In the genomic region with DNA sequence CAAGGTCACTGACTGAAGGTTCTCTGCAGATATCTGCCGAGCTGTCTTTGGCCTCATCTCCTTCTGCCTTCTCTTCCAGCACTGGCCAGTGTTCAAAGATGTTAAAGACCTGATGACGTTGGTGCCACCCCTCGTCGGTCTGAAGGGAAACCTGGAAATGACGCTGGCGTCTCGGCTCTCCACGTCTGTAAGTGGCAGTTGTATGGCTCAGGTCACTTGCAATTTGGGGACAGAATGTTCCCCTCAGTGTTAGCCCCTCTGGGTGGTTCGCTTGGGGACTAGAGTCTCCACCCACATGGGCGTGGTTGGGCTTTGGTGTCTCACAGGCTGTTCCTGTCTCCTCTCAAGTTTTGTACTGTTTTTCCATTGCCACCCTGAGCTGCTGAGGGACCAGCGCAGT, we compare ENCODE assay signal across 9 mouse cellular contexts. TPM values are rescaled to one million over a fixed set of nuclear protein-coding genes. Genes with fewer than 3 reads are reported as not detected.
DNase-seq lines count a peak whose midpoint lies in the region; ATAC-seq lines count a peak whose summit lies in the region.
"Had no signal": no experiment of that assay in that cellular context is flagged by ENCODE, and none has a peak within 500 bp of the region (broad histone marks: within the 10 kb centered on the region; RNA-seq: fewer than 3 reads in every experiment).

No protein-coding gene starts in this region.

- no peaks in the 10 kb centered on the region for H3K9me3 ChIP-seq in midbrain, embryonic 10.5 days (replicated peaks)
- no peaks in the 10 kb centered on the region for H3K9me3 ChIP-seq in midbrain, embryonic 11.5 days (ENCODE audit: control insufficient read depth, low read length)
- H3K9me3 ChIP-seq in hindbrain, embryonic 13.5 days = no peaks in the 10 kb centered on the region

- no peak overlapping the region for H3K9ac ChIP-seq in midbrain, embryonic 11.5 days (ENCODE audit: low read length)
- no peak overlapping the region for H3K9ac ChIP-seq in hindbrain, embryonic 13.5 days

- H3K27ac ChIP-seq in midbrain, embryonic 10.5 days (replicated peaks) = peak overlapping the region; percentile 52; the same call in 1 of the 2 replicates
- H3K27ac ChIP-seq in midbrain, embryonic 11.5 days (ENCODE audit: low read depth, low read length) = no peak overlapping the region
- H3K27ac ChIP-seq in hindbrain, embryonic 13.5 days = no peak overlapping the region
- H3K27ac ChIP-seq: layer of hippocampus, adult 2 months had no signal

- peaks cover 30% of the 10 kb centered on the region for H3K4me1 ChIP-seq in midbrain, embryonic 10.5 days
- peaks cover 3% of the 10 kb centered on the region for H3K4me1 ChIP-seq in midbrain, embryonic 11.5 days (ENCODE audit: control insufficient read depth, insufficient read depth, low read length)
- H3K4me1 ChIP-seq in hindbrain, embryonic 13.5 days (replicated peaks) = peaks cover 15% of the 10 kb centered on the region

- whole genome bisulfite sequencing in midbrain, embryonic 10.5 days = 87% methylated on average over 11 of the region's 11 CpGs
- 76% methylated on average over 11 of the region's 11 CpGs for WGBS in midbrain, embryonic 11.5 days
- whole genome bisulfite sequencing in hindbrain, embryonic 13.5 days = 84% methylated on average over 11 of the region's 11 CpGs

- H3K4me3 ChIP-seq in midbrain, embryonic 10.5 days = no peak overlapping the region
- no peak overlapping the region for H3K4me3 ChIP-seq in midbrain, embryonic 11.5 days (ENCODE audit: low read depth, low read length)
- H3K4me3 ChIP-seq in hindbrain, embryonic 13.5 days = no peak overlapping the region
- H3K4me3 ChIP-seq: layer of hippocampus, adult 2 months had no signal

- H3K4me2 ChIP-seq in midbrain, embryonic 11.5 days = no peak overlapping the region
- no peak overlapping the region for H3K4me2 ChIP-seq in hindbrain, embryonic 13.5 days

- no peak for ATAC-seq in midbrain, embryonic 11.5 days (ENCODE audit: low FRiP score)
- peak; percentile 51 for ATAC-seq in erythroblast, adult 5-6 weeks (replicated peaks; ENCODE audit: low FRiP score, poor library complexity, severe bottlenecking)
- ATAC-seq in hindbrain, embryonic 13.5 days (ENCODE audit: low FRiP score) = no peak
- ATAC-seq in CD4-positive, CD25-positive, alpha-beta regulatory T cell, adult 4 months = no peak

- no peaks in the 10 kb centered on the region for H3K27me3 ChIP-seq in midbrain, embryonic 10.5 days (ENCODE audit: low read depth, poor library complexity, severe bottlenecking)
- no peaks in the 10 kb centered on the region for H3K27me3 ChIP-seq in midbrain, embryonic 11.5 days (ENCODE audit: control insufficient read depth, insufficient read depth, low read length)
- no peaks in the 10 kb centered on the region for H3K27me3 ChIP-seq in hindbrain, embryonic 13.5 days

- H3K36me3 ChIP-seq in midbrain, embryonic 10.5 days = no peaks in the 10 kb centered on the region
- no peaks in the 10 kb centered on the region for H3K36me3 ChIP-seq in midbrain, embryonic 11.5 days (ENCODE audit: control insufficient read depth, insufficient read depth, low read length)
- H3K36me3 ChIP-seq in hindbrain, embryonic 13.5 days = no peaks in the 10 kb centered on the region; the same call in 1 of the 2 replicates

- no peak for DNase-seq in midbrain, embryonic 10.5 days (ENCODE audit: low spot score)
- no peak for DNase-seq in midbrain, embryonic 11.5 days (ENCODE audit: low spot score, missing footprints)
- DNase-seq in heart, postnatal 25 days (ENCODE audit: low spot score) = peak; percentile 69
- DNase-seq in lung, postnatal 36 days = peak; percentile 74
- DNase-seq in yolk sac, embryonic 10.5 days (ENCODE audit: low spot score) = no peak

- intact Hi-C loops in heart, postnatal 25 days (cut with DNase I) = no loop called here

RNA-seq across cellular contexts. Expression of gene Slc41a3, which starts 20.2 kb away (rescaled TPM):
- polyA plus RNA-seq in midbrain, embryonic 10.5 days (2016; fragmentation: Nextera tagmentation; extraction: Ambion mirVana) = 2.2 and 3.5 TPM in 2 replicates
- polyA plus RNA-seq in midbrain, embryonic 11.5 days (2014; fragmentation: Nextera tagmentation; extraction: Ambion mirVana) = 2.7 and 3.0 TPM in 2 replicates
- 1.3 and 1.5 TPM in 2 replicates for total RNA-seq in erythroblast, adult 5-6 weeks (2015; ENCODE audit: low replicate concordance)
- total RNA-seq in erythroblast, adult 5-6 weeks (2017; ENCODE audit: low replicate concordance) = 1.8 and 2.7 TPM in 2 replicates
- 100 to 1,000 TPM in 1 of 2 experiments, 10 to 100 TPM in 1; 51.0 to 103 TPM for total RNA-seq in heart, postnatal 25 days (2021)
- polyA plus RNA-seq in hindbrain, embryonic 13.5 days (2015; fragmentation: Nextera tagmentation; extraction: Ambion mirVana) = 5.1 and 5.5 TPM in 2 replicates
- 10 to 100 TPM in 1 of 2 experiments, 1 to 10 TPM in 1; 8.2 to 11.8 TPM for polyA plus RNA-seq in CD4-positive, CD25-positive, alpha-beta regulatory T cell, adult 4 months (2017; shearing (Covaris generic))

Comparison
In these comparisons a context has a peak if more than half of its experiments do, and no peak if none do; other contexts are left out.
1. DNase-seq: peak in heart, postnatal 25 days (single experiment) and lung, postnatal 36 days (single experiment); none in midbrain, embryonic 10.5 days (single experiment), midbrain, embryonic 11.5 days (single experiment) and yolk sac, embryonic 10.5 days (single experiment).